10 mouse cellular contexts compared by ENCODE assay signal in the genomic region with DNA sequence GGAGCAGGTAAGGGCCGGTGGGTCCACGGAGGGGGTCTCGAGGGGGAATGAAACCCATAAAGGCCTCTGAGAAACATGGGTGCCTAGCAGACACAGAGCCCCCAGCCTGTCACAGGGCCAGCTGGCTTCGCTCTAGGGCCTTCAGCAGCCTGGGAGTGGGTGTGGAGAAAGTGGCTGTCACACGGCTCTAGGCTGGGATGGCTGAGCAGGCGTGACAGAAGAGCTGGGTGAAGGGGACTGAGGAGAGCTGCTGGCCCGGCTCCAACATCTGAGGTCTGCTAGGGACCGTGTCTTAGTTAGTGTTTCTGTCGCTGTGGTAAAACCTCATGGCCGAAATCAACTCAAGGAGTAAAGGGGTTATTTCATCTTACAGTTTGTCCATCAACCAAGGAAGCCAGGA. TPM values are rescaled to one million over a fixed set of nuclear protein-coding genes. Genes with fewer than 3 reads are reported as not detected.
DNase-seq lines count a peak whose midpoint lies in the region; ATAC-seq lines count a peak whose summit lies in the region.
"Had no signal": no experiment of that assay in that cellular context is flagged by ENCODE, and none has a peak within 500 bp of the region (broad histone marks: within the 10 kb centered on the region; RNA-seq: fewer than 3 reads in every experiment).

No protein-coding gene starts in this region.

- H3K4me3 ChIP-seq in hindbrain, embryonic 10.5 days: no peak overlapping the region
- no peak overlapping the region for H3K4me3 ChIP-seq in hindbrain, embryonic 11.5 days (ENCODE audit: low read depth, low read length)
- H3K4me3 ChIP-seq: limb, embryonic 10.5 days had no signal

- H3K27me3 ChIP-seq in hindbrain, embryonic 10.5 days (ENCODE audit: insufficient read depth, poor library complexity, severe bottlenecking): peaks cover 37% of the 10 kb centered on the region
- peaks cover 3% of the 10 kb centered on the region for H3K27me3 ChIP-seq in hindbrain, embryonic 11.5 days (ENCODE audit: control insufficient read depth, insufficient read depth, low read length)

- WGBS in hindbrain, embryonic 10.5 days: 82% methylated on average over 10 of the region's 10 CpGs
- 78% methylated on average over 10 of the region's 10 CpGs for WGBS in hindbrain, embryonic 11.5 days

- ATAC-seq in hindbrain, embryonic 11.5 days (ENCODE audit: low FRiP score): no peak

- peaks cover 47% of the 10 kb centered on the region for H3K4me1 ChIP-seq in hindbrain, embryonic 10.5 days (replicated peaks)
- H3K4me1 ChIP-seq in hindbrain, embryonic 11.5 days (replicated peaks; ENCODE audit: control insufficient read depth, insufficient read depth, low read length): 0 out of 2 replicates have a peak, but pooled peaks cover 4% of the 10 kb centered on the region

- no peaks in the 10 kb centered on the region for H3K9me3 ChIP-seq in hindbrain, embryonic 10.5 days
- H3K9me3 ChIP-seq in hindbrain, embryonic 11.5 days (ENCODE audit: control insufficient read depth, low read length): no peaks in the 10 kb centered on the region
- H3K9me3 ChIP-seq: limb, embryonic 10.5 days had no signal

- no peak for DNase-seq in hindbrain, embryonic 10.5 days (ENCODE audit: low spot score)
- DNase-seq in hindbrain, embryonic 11.5 days (ENCODE audit: low spot score): no peak
- DNase-seq in retina, postnatal 1 day: peak; percentile 37
- DNase-seq in retina, embryonic 14.5 days (ENCODE audit: low spot score): no peak
- peak; percentile 67 to 71 for DNase-seq in left cerebral cortex, postnatal 36 days (ENCODE audit: low spot score in 2 of 2)
- DNase-seq in urinary bladder, postnatal 14 days (ENCODE audit: low spot score): no peak
- no peak for DNase-seq in adrenal gland, postnatal 4 days (ENCODE audit: low spot score in 2 of 2)
- DNase-seq in ovary, postnatal 10 days (ENCODE audit: low spot score): no peak
- DNase-seq: adrenal gland, adult 2 months had no signal

- no peak overlapping the region for H3K9ac ChIP-seq in hindbrain, embryonic 11.5 days (ENCODE audit: low read depth, low read length)

- no peaks in the 10 kb centered on the region for H3K36me3 ChIP-seq in hindbrain, embryonic 10.5 days
- H3K36me3 ChIP-seq in hindbrain, embryonic 11.5 days (ENCODE audit: control insufficient read depth, insufficient read depth, low read length): no peaks in the 10 kb centered on the region
- H3K36me3 ChIP-seq: limb, embryonic 10.5 days had no signal

- peak overlapping the region; percentile 50; the same call in 1 of the 2 replicates for H3K27ac ChIP-seq in hindbrain, embryonic 10.5 days
- H3K27ac ChIP-seq in hindbrain, embryonic 11.5 days (ENCODE audit: low read depth, low read length): no peak overlapping the region
- H3K27ac ChIP-seq: limb, embryonic 10.5 days had no signal

- no peak overlapping the region for H3K4me2 ChIP-seq in hindbrain, embryonic 11.5 days (replicated peaks; ENCODE audit: low read depth, low read length)

- intact Hi-C loops in left cerebral cortex, postnatal 36 days (cut with DNase I): no loop called here

RNA-seq across cellular contexts. Expression of a gene that starts 17.5 kb away (rescaled TPM):
- 2.0 and 3.1 TPM in 2 replicates for polyA plus RNA-seq in hindbrain, embryonic 10.5 days (2016; fragmentation: Nextera tagmentation; extraction: Ambion mirVana)
- 4.5 and 6.3 TPM in 2 replicates for polyA plus RNA-seq in hindbrain, embryonic 11.5 days (2014; fragmentation: Nextera tagmentation; extraction: Ambion mirVana)
- total RNA-seq in left cerebral cortex, postnatal 36 days (2021): 100 to 1,000 TPM; 401 TPM
- total RNA-seq in adrenal gland, postnatal 4 days (2021): 10 to 100 TPM; 41.2 to 43.1 TPM

RNA-seq across cellular contexts. Expression of a gene that starts 45.5 kb away (rescaled TPM):
- polyA plus RNA-seq in hindbrain, embryonic 10.5 days (2016; fragmentation: Nextera tagmentation; extraction: Ambion mirVana): 7.2 and 8.7 TPM in 2 replicates
- polyA plus RNA-seq in hindbrain, embryonic 11.5 days (2014; fragmentation: Nextera tagmentation; extraction: Ambion mirVana): 5.3 and 9.9 TPM in 2 replicates
- 10 to 100 TPM; 15.9 to 21.4 TPM for total RNA-seq in left cerebral cortex, postnatal 36 days (2021)
- 10 to 100 TPM; 62.1 to 69.1 TPM for total RNA-seq in adrenal gland, postnatal 4 days (2021)

Comparison
In these comparisons a context has a peak if more than half of its experiments do, and no peak if none do; other contexts are left out.
1. DNase-seq: peak in retina, postnatal 1 day (single experiment) and left cerebral cortex, postnatal 36 days (2 of 2); none in hindbrain, embryonic 10.5 days (single experiment), hindbrain, embryonic 11.5 days (single experiment), retina, embryonic 14.5 days (single experiment), urinary bladder, postnatal 14 days (single experiment), adrenal gland, postnatal 4 days (0 of 2) and ovary, postnatal 10 days (single experiment).
2. RNA of a gene that starts 17.5 kb away (total RNA-seq): 401 TPM in left cerebral cortex, postnatal 36 days; 41.2 to 43.1 TPM in adrenal gland, postnatal 4 days; every median in the first group is over 4 times any median in the second.